Mouse (Mus musculus): Measurements from ENCODE around the gene Irf3.
"Not testable (repeated sequence)": the region's sequence is repeated elsewhere in the genome, so short reads cannot be mapped to it uniquely, and the experiment has no call there.

Gene Irf3

DNA sequence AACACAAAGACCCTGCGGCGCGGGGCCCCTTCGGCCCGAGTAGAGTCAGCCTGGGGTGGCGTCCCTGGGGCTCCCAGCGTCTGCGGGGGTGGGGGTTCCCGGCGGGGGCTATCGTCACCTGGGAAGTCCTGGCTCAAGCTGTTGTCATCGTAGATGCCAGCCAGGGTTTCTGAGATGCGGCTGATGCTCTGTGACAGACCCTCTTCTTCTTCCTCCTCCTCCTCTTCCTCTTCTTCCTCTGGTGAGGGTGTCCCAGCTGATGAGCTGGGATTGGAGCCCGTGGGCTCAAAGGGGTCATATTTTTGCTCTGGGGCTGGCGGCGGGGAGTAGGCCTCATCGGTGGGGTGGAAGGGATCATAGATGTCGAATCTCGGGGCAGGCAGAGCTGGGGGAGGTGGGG, 11.0 kb downstream of the Irf3 start:
- no peak for DNase-seq

DNA sequence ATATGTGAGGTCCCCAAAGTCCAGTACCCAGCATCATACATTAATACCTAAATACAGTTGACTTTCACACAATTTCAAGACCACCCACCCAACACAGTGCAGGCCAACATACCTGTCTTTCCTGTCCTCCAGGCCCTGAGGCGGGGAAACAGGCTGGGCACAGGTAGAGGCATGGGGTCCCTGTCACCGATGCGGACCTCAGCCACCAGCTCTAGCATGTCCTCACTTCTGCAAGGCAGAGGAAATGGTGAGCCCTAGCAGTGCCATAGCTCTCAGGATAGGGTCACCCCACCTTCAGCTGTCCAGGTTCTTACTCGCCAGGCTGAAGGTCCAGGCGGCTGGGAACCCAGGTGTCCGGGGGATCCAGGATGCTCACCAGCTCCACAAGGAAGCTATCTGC, 14.6 kb downstream of the Irf3 start:
- no peak for DNase-seq

DNA sequence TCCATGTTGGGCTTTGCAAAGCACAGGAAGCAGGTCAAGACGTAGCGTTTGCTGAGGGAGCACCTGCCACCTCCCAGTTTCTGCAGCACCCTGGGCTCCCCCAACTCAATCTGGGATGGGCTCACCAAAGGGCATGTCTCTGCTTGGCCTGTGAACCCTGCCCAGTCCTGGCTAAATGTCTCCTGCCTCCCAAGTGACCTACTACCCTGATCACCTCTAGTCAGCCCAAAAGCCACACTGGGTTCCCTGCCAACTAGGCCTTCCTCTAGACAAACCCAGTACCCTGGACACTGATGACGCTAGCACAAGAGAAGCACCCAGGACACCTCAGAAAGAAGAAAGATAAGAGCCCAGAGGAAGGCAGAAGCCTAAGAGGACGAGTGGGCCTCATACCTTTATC, 15.4 kb downstream of the Irf3 start:
- no peak for DNase-seq

DNA sequence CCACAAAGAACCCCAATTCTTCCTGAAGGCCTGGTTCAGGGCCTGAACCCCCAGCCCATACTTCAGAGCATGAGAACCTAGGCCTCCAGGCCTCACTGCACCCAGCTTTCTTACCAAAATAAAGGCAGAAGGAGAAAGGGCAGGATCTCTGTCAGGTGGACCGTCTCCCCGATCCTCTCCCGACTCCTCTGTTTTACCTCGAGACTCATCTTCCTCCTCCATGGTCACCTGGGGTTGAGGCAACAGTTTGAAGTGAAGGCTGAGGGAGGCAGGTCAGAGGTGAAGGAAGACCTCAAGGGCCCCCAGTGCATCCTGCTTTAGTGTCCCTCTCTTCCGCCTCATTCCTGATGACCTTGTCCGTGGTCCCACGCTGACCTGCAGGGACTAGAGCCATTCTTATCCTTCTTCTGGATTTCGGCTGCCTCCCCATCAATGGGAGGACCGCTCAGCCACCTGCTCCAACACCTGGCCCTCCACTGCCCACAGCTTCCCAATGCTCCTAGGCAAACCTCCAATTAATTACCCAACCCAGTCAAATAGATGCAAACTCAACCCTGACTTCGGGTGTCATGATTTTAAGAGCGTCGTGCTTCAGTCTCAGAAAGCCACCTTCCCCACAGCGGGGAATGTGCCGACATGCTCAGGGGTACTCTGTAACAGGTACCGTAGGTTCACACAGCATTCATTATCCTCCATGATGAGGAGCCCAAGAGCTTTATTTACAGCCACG, 16.1 kb downstream of the Irf3 start:
- DNase-seq, result no peak

DNA sequence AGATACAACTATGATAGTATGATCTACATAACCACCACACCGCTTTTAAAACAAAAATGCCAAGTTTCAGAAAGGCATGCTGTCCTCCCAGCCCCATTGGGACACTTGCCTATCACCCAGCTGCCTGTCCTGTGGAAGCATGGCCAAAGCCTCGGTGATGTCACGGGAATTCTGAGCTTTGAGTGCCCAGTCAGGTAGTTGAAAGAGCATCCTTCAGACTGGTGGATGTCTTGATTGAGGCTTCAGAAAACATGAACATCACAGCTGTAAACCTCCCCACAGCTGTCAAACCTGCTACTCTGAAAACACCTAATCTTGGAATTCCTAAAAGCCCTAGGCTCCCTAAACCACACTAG, 16.6 kb downstream of the Irf3 start:
- no peak for DNase-seq

DNA sequence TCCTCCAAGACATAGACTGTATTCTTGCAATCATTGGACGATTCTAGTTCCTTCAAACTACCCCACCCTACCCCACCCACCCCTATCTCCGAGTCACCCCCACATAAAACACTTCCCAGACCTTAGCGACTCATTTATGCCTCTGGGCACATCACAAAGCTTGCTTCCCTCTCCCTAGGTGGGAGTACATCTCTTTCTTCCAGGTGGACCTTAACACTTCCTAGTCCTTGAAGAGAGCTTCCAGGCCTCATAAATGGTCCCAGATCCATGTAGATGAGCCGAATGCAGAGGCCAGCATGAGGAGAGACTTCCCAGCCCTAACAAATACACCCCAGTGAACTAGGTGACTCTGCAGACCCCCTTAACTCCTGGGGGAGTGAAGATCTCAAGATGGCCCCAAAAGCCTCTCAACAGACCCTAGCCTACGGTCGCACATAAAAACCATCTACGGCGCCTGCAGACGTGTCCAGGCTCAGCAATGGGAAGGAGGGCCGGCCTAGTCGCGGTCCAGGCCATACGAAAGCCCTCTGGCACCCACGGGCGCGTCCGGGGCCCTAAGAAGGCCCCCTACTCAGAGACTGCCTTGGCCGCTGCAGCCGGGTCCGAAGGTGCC, 18.0 kb downstream of the Irf3 start:
- no peak for DNase-seq

DNA sequence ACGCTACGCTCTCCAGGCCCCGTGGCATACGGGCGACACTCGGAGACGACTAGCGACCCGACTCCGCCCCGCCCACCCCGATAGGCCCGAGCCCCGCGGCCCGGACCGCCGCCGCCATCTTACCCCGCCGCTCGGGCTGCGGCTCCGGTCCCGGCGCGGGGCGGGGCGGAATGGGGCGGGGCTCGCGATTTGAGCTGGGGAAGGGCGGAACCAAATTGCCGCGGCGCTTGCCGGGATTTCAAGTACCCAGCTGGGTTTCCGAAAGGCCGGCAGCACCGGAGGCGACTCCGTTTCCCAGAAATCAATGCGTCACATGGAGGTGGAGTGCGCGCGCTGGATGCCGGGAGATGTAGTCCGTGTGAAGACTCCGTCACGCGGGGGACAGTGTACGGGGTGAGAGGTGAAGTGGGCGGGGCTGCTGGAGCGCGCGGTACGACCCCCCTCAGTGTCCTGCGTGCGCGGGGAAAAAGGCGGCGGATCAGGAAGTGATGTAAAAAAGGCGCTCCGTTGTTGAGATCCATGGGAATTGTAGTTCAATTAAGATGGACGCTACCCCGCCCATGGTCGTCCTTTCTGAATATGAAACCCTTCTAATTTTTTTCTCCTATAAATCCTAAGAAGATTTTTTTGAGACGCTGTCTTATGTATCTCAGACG, 18.6 kb downstream of the Irf3 start, which contains the start of gene Scaf1:
TSS of gene Scaf1 (minus strand) at position 407 of the 656 bp plus-strand sequence.
- DNase-seq, result peak; percentile 100

DNA sequence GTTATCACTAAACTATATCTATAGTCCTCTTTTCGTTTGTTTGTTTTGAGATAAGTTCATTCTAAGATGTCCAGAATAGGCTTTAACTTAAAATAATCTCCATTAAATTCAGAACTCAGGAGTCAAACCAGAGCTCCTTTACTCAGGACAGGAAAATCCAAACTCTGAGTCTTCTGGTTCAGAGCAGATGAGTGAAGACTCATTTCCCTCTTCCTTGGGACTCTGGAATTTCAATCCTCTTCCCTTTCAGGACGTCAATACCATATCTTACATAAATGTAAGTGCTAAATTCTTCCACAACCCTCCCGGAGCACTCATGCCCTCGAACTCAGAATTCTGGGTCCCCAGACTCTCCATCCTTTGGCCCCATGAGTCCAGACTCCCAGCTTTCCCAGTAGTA, 19.3 kb downstream of the Irf3 start:
- DNase-seq, result no peak

DNA sequence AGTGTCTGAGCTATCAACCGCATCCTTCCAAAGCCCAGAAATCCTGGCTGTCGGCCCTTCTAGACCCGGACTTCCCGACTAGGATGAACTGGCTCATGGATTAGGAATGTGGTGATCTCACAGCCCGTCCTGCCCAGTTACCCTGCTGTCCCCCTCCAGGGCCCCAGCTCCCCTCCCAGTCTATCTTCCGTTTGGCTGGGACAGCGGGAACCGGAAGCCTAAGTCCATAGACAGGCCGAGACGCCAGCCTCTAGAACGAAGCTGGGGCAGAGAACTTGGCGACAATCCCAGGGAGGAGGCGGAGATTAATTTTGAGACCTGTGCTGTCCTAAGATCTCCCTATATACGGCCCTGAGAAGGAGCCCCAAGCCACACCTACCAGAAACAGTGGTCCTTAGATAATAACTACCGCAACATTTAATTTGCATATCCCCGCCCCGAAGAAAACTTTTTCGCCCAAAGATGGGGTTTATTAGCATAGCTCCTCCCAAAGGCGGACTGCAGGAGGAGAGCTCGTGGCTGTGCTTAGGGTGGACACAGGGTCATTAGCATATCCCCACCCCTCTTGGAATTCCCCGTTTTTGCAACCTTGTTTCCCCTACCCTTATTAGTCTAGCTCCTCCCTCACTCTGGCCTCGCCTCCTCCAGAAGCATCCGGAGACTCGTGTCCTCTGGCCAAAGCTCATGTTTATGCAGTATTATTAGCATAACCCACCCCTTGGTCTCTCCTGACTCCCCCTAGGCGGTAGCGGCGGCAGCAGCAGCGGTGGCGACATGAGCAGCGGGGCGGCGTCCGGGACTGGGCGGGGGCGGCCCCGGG, 20.0 kb downstream of the Irf3 start, which contains the start of gene Rras:
TSS of gene Rras (plus strand) at position 720 of the 820 bp plus-strand sequence.
- DNase-seq, result peak; percentile 96

DNA sequence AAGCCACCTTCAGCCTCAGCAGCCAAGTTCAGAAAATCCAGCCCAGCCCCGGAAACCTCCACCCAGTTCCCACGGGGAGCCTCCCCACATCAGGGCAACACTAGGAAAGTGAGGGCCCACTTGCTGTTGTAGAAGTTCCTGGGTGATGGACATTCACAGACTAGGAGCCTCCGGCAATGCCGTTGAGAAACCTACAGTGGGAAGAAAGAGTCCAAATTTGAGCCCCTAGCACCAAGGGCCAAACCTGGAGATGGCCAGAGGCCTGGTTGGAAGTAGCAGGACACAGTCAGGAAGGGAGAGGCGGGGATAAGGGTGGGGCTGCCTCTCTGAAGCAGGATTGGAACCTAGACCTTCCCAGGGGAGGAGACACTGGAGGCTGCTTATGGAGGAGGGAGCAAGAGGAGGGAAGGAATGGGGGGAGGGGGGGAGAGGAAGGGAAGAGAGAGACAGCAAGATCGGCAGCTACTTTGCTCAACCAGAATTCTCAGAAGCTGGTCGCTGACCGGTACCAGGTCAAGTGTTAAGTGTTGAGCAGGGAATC, 21.7 kb downstream of the Irf3 start:
- DNase-seq, result peak; percentile 81

DNA sequence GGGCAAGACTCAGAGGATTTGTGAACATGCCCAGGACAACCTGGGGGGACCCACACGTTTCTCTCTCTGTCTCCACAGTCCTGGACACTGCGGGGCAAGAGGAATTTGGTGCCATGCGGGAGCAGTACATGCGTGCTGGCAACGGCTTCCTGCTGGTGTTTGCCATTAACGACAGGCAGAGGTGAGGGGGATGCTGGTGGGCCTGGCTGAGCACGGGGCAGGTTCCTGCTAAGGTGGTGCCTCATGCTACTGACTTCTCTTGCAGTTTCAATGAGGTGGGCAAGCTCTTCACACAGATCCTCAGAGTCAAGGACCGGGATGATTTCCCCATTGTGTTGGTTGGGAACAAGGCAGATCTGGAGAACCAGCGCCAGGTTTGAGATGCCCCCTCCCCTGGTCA, 22.8 kb downstream of the Irf3 start:
- no peak for DNase-seq

DNA sequence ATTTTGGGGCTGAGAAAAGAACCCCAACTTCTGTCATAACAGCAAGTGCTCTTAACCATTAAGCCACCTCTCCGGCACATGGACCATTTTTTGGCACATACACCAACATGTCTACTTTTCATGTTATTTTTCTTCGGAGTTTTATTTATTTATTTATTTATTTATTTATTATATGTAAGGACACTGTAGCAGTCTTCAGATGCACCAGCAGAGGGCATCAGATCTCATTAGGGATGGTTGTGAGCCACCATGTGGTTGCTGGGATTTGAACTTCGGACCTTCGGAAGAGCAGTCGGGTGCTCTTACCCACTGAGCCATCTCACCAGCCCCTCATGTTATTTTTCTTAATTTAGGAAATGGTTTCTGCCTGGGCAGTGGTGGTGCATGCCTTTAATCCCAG, 26.3 kb downstream of the Irf3 start:
- not testable (repeated sequence) for DNase-seq

DNA sequence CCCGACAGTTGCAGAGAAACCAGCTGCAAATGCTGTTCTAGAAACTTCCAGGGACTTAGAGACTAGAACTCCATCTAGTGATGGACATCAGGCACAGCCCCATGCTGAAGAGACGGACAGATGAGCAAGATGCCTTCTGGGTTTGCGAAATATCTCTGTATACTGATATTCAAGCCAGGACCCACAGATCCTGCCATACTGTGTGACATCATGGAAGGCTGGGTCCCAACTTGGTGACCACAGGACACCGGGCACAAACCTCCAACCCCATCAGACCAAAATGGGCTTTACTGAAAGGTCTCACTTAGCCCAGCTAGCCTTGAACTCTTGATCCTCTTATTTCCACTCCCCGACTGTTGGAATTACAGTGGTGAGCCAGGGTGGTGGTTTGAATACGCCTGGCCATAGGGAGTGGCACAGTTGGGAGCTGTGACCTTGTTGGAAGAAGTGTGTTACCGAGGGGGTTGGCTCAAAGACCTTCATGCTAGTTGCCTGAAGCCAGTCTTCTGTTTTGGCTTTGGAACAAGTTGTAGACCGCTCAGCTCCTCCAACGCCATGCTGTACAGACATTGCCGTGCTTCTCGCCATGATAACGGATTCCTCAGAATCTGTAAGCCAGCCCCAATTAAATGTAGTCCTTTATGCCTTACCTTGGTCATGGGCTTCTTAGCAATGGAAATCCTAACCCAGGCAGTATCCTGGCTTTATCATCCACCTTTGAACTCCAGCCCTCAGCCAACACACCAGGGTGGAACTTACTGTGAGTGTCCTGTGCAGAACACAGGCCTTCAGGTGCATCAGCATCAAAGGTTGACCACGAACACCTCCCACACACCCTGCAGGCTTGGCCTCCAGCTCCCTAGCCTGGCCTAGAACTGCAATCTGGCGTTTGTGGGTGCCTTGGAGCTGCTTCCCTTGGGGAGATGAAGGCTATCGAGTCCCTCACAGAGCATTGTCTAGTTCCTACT, 27.1 kb downstream of the Irf3 start:
- no peak for DNase-seq

DNA sequence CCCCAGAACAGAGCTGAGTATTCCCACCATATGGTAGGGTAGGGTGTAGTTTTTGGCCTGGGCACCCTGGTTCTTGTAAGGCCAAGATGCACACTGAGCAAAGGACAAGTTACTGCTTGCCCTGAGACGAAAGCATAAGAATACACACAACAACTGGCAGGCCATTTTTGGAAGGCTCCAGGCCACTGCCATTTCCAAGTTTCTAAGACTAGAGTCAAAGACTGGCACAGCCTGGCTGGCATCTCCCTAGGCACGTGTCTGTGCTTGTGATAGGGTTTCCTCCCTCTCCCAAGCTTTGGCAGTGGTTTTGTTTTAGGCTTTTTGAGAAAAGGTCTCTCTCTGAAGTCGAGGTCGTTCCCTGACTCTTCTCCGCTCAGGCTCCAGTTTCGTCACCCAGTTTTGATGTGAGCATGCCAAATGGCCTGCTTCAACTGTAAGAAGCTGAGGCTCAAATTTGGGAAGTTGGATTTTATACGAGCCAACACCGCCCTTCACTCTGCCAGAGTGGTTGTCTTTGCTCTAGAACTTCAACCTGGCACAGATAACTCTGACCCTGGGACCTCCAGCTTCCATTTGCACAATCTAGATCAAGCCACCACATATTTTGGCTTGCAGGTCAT, 28.3 kb downstream of the Irf3 start:
- DNase-seq, result no peak

DNA sequence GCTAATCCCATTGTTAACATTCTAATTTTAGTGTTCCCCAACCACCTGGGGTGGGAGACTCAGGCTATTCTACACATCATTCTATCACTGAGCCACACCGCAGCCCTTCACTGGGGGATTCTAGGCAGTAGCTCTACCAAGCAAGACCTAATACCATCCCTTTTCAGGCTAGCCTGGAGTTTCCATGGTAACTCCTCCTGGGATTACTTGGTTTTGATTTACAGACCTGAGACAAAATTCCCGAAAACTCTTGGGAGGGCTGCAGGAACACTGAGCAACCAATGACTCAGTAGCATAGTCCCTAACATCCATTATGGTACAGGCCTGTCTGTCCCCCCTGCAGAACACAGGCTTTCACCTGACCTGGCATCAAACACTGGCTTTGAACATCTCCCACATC, 28.8 kb downstream of the Irf3 start:
- no peak for DNase-seq

DNA sequence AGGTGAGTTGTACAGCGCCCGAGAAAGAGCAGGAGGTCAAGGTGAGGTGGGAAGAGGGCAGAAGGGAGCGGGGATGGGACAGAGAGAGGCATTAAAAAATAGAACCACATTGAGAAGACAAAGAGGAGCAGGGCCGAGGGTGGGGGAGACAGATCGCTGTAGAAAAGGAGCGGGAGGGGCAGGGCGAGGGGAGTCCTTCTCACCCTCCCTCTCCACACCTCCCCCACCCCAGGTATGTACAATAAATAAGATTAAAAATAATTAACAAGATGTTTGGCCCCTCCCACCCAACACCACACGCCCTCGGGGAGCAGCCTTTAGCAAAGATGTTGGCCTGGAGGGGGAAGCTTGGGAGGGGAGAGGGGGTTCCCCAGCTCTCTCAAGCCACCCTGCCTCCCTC, 30.3 kb downstream of the Irf3 start:
- no peak for DNase-seq

DNA sequence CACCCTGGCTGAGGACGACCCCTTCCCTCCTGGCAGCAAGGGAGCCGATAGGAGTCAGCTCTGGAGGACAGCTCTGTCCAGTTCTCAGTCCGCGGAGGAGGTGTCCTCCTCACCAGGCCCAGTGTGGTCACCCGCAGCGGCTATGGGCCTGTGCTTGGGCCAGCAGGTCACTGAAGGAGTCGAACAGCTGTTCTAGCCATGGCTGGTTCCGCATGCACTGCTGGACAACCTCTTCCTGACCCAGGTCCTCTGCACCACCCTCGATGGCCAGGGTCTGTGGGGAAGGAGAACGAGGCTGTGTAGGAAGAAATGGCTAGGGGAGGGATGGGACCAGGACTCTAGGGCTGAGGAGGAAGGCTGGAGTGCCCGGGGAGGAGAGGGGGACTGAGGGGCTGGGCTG, 30.9 kb downstream of the Irf3 start:
- no peak for DNase-seq

DNA sequence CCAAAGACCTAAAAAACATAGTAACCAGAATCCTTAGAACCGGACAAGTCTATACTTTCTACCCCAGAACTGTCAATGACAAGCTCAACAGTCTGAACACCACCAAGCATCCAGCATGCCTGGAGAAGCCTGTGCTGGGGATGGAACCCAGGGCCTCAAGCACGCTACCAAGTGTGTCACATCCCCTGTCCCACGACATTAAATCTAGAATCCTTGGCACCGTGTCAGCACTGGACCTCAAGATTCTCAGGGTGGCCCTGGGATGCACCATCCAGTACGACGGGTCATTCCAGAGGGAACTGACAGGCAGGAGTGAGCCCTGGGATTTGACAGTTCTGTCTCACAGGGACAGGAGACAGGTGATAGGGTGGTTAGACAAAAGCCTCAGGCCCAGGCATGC, 32.5 kb downstream of the Irf3 start:
- no peak for DNase-seq

DNA sequence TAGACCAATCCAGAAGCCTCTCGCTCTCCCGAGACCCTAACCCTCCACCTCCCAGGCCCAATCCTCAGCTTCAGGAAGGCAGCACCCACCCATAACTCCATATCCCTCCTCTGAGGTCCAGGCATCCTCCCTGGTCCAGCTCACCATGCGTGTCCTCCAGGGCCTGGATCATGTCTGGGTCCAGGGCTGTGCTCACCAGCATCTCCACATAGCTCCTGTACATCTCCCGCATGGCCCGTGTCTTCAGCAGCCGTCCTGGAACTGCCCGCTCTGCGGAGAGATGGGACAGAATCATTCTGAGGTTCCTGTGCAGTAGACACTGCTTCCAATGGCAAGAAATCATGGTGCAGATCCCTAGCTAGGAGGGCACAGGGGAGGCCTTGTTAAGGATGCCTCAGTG, 33.4 kb downstream of the Irf3 start:
- DNase-seq, result no peak

DNA sequence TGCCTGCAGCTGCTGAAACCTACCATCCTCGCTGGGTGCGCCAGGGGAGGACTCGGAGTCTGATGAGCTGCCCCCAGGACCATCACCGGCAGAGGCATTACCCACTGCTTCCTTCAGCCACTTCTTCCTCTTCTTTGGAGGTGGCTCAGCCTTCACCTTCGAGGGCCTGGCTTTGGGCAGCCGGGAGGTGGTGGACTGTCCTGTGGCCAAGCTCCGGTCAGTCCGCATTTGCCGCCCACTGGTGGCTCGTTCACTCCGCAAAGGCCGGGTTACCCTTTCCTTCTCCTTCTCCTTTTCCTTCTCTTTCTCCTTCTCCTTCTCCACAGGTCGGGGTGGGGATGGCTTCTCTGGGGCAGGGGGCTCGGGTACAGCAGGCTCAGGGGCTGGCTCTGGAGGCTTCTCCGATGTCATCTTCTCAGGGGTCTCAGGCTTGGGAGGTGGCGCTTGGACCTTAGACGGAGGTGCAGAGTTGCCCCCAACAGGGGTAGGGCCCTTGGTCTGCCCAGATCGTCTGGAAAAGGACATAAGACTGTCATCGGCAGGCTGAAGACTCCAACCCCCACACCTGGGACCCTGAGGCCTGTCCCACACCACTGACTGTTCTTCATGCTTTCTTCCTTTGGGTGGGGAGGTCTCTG, 36.4 kb downstream of the Irf3 start:
- no peak for DNase-seq

DNA sequence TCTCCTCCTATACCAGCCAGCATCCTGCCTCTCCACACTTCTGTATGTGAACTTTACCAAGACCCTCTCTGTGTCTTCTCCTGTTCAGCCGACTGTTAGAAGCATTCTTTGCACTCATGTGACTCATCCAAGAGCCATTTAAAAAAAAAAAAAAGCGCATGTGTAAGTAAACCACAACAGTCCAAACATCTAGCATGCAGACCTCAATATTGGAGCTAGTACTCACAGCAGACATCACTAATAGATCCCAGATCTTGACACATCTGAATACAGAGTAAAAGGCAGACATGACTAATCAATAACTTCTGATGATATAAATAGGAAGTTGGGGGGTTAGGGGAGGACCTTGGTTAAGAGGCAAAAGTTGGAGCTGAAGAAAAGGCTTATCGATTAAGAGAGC, 38.2 kb downstream of the Irf3 start:
- no peak for DNase-seq
